Mouse (Mus musculus): ENCODE data around the gene Gm20425.

- TF ChIP-seq CTCF (IDR thresholded peaks at IDR 0.05; ENCODE audit: insufficient read depth, low read length) (no peak), POLR2A (IDR thresholded peaks at IDR 0.05; ENCODE audit: borderline replicate concordance, extremely low read depth, low read depth, low read length) (no peak)
Measured at GRCm38 (mm10) chr9:103271104-103271503, 41.0 kb upstream of the Gm20425 start.
